Mouse (Mus musculus) liver, embryonic 14.5 days (tissue): Measurements from ENCODE around the gene Supt5.

ENCODE experiments used
- CTCF ChIP-seq: IDR thresholded peaks from 2 replicates; pipeline ENCODE4 v1.5.1; 2016; ENCODE audit warnings: antibody characterized with exemption, low read depth, control low read depth
- EP300 ChIP-seq: IDR thresholded peaks from 2 replicates; pipeline ENCODE4 v1.6.1; 2016; ENCODE audit warnings: antibody characterized with exemption, low read depth

GRCm38 (mm10) chr7:28351676-28352191 is 13.2 kb upstream of the Supt5 start:
- TF ChIP-seq CTCF (0 out of 2 replicates have a peak, but pooled peaks have one; percentile 19), EP300 (no peak)
